Mouse (Mus musculus) fibroblast of lung, adult 2 months (primary cell): ENCODE measurements around the gene Usp6nl.

Experiments
- DNase-seq: peaks from one replicate; pipeline ENCODE4 v3.0.0-alpha.2; 2011; ENCODE audit warnings: low read depth

The Usp6nl gene

DNA sequence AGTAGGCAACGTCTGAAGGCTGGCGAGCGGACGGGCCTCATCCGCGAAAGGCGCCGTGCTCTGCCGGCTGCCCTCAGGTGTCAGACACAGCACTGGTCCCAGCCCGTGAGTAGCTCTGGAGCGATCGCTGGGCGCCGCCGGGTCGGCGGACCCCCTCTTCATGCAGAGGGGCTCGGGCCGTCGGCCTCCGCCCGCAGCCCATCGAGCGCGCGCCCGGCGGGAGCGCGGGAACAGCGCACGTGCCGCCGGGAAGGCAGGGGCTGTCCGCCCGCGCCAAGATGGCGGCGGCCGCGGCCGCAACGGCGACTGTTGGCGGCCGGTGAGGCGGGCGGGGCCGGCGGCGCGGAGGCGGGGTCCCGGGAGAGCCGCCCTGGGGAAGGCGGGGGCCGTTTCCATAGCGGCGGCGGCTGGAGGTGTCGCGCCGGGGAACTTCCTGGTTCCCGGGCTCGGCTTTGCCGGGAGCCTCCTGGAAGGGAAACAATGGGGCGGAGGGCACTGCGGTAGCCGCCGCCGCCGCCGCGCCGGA is at the start of gene Usp6nl:
Gene Usp6nl, plus strand, starts transcription at position 292 of the 526 bp plus-strand sequence.
- peak; percentile 28 for DNase-seq

DNA sequence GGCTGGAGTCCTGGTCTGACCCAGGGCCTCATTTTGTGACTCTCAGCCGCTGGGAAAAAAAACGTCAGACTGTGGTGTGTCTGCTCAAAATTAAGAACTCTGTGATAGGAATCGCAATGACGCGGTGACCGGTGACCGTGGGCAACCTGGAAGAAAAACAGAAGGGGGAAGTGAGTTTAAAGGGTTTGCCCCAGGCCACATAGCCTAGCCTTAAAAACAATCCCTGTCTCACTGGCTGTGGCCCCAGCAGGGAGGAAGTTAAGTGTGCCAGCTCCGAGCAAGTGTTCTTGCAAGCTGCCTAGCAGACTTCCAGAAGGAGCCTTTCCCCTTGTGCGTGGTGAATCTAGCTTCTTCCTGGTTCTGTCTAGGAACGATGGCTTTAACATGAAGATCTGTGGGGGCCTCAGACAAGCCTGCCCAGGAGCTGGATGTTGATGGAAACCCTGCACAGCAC is 49.0 kb upstream of the Usp6nl start:
- no peak for DNase-seq

DNA sequence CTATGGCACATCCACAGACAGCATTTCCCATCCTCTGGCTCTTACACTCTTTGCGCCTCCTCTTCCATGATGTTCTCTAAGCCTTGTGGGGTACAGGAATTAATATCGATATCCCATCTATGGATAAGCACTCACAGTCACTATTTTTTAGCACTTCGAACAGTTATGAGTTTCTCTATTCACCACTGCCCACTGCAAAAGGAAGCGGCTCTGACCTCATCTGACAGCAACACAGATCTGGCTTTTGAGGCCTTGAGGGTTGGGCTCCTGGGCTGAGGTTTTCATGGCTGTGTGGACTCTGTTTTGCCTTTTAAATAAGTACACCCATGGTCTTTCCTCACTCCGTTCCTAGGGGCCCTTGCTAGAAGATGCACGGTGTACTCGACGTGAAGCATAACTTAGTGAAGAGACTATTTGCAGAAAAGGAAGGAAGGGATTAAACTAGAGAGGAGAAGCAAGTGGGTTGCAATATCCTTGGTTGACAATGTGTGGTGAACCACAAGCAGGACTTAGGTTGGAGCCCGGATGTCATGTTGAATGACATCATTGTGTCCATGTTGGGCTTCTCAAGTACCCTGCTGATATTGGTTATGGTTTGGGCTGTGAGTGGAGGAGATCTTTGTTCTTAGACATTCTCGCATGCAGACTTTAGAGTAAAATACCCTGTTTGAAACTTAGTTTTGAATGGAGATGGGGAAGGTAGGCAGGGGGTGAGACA is 43.5 kb upstream of the Usp6nl start:
- no peak for DNase-seq

DNA sequence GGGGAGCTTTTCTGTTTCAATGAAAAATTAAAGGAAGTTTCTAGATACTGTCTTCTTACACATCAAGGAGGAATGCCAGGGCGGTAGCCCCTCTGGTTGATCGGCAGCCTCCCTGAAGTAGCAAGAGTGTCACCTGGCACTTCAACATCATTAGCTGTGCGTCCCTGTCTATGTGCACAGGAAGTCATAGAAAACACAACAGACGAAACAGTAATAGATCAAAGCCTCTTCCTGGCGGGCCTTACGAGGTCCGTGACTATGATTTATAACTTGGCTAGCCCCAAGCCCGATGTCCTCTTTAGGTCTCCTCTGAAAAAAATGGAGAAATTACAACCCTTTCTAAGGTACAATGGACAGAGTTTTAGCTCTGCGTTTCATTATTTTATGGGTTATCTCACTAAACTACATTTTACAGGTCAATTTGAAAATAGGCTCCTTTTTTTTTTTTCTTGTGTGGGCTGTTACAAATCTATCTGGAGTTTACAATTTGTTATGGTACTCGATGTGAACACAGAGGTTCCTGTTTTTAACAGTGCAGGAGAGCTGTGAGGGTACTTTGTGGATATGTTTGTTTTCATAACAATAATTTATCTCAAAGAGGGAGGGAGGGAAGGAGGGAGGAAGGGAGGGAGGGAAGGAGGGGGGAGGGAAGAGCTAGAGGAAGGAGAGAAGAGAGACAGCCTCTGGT is 42.7 kb upstream of the Usp6nl start:
- no peak for DNase-seq

DNA sequence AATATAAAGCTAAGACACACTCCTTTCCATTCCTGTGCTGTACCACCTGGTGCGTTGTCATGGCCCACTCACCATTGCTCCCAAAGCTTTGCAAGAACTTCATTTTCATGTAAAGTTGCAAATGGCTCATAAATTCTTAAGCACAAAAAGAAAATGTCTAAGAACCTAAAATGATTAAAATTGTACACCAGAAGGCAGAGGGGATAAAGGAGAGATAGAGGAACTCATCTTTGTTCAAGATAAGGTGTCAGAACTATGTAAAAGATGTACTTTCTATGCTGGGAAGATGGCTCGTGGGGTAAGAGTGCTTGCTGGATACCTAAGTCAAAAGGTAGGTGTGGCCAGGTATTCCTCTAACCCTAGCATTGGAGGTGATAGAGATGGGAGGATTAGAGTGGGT is 38.9 kb upstream of the Usp6nl start:
- DNase-seq = no peak

DNA sequence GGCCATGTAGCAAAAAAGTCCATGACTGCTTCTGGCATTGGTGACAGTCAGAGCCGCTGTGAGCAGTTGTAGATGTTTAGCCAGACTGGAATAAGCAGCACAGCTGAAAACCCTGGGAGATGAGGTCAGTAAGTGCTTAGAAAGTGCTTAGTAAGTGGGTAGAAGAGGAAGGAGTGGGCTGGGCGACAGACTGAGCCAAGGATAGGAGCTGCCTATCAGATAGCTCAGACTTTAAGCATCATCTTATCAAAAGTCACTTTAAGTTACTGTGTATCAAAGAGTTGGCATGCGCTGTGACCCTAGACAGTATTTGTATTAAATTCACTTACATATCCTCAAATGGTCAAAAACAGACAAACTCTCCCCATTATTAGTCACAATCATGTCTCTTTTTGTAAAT is 37.7 kb upstream of the Usp6nl start:
- no peak for DNase-seq

DNA sequence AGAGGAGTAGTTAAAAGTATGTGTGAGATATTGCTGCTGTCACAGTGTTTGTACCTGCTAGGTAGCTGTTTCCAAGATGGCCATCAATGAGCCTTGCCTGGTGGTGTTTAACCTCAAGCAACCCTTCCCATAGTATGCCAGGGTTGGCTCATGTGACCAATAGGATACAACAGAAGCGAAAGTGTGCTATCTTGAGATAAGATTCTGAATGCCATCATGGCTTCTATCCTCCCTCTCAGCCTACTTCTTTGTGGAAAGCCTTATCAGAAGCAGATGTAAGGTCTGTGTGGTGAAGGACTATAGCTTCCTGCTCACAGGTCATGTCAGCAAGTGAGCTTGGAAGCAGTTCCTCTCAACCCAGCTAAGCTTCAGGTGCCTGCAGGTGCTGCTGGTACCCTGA is 36.7 kb upstream of the Usp6nl start:
- DNase-seq = no peak

DNA sequence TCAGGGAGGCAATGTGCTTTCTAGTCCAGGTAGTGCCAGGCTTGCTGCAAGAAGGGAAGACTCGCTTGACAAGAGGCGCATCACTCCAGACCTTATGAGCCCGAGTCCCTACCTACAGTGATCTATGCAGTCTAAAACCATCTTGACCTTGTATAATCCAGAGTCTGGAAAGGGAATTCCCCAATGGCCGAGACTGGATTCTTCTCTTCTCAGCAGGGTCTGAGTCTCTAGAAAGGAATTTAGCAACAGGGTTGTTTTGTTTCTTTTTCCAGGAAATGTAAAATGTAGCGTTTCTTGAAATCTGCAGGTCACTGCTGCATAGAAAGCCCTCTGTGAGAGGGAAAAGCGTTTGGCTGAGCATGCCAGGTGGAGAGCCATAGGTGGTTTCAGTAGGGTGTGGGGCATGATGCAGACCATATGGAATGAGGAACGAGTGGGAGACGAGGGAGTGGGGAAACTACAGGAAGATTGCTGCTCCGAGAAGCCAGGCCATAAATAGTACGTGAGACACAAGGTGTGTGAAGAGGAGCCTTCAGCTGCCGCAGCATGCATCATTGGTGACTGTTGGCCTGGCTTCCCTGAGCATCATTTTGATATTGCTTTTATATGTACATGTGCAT is 28.5 kb upstream of the Usp6nl start:
- peak; percentile 29 for DNase-seq

DNA sequence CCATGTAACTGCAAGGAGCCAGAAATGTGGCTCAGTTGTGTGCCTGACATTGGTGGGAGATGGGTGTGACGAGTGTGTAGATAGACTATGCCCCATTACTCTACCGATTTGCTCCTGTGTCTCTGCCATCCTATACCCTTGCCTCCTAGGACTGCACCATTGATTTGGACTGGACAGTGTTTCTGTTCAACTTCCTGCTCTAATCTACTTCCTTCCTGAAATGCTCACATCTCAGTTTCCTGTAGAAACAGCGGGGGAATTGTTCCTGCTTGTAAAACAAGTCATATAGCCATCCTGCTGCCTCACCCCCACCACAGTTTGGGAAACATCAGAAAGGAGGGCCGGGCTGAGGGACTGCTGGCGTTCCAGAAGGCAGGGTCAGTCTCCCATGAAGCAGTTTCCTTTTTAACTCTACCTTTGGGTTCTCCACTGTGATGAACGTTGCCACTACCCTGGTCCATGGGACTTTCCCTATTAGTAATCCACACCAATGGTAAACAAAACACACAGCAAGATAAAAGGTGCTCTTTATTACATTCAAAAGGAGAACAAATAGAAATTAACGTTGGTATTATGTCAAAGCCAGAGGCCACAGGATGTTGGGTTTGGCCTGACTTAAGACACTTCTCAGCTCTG is 27.4 kb upstream of the Usp6nl start:
- no peak for DNase-seq

DNA sequence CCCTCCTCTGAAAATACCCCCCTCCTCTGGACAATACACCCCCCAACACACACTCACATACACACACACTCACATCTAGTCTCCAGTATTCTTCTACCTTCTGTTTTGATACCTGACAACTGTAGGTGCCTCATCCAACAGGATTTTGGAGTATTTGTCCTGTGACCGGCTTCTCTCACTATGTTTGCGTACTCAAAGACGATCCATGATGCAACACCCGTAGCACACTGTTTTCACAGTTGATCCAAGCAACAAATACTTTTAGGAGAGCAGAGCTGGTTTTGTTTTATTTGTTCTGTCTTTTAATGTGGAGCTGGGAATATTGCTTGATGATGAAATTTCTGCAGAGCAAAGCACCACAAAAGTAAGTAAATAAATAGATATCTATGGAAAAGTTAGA is 17.7 kb upstream of the Usp6nl start:
- DNase-seq = no peak

DNA sequence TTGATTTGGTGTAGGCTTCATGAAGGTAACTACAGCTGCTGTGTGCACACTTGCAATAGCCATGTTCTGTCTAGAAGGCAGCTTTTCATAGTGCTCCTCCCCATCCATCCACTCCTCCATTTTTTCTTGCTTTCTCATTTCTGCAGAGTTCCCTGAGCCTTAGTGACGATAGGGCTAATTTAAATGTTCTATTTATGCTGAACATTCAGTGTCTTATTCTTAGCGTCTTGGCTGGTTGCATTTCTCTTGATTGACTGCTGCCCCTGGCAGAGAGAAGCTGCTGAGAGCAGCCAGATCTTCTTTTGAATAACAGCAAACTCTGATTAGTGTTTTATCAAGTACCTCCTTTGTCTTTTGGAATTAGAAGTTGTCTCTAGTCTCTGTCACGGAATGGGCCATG is 15.6 kb upstream of the Usp6nl start:
- DNase-seq = no peak

DNA sequence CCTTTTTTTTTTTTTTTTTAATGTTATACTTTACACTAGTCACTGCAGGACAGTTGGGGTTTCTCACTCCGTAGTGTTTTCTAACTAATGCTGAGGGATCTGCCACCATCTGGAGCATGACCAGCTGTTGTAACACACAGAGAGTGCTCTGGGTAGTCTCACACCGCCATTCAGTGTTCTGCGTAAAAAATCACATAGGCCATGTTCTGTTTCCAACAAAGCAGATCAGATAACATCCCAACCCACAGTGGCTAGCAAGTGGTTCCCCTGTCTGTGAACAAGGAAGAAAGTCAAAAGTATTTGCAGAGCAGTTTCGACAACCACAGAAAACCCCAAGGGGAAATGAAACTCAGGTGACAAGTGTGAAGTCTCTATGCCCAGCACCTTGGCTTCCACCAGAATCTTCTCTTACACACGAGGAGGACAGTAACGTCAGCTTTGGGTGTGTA is 13.1 kb upstream of the Usp6nl start:
- DNase-seq = no peak

DNA sequence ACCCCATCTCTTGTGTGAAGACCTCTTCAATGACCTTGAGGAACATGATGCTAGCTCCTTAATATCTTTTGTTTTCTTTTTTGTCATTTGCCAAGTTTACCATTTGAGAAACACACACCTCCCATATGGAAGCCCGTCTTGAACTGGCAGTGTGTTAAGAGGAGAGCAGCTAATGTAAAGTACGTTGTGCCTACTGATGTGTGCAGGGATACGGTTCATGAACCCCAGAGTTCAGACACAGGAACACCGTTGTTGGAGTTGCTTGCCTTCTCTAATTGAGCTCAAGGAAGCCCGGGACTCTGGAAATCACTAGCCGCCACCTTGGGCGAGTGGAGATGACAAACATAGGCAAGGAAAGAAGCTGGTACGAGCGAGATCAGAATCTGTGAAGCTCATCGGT is 9.7 kb upstream of the Usp6nl start:
- DNase-seq = no peak

DNA sequence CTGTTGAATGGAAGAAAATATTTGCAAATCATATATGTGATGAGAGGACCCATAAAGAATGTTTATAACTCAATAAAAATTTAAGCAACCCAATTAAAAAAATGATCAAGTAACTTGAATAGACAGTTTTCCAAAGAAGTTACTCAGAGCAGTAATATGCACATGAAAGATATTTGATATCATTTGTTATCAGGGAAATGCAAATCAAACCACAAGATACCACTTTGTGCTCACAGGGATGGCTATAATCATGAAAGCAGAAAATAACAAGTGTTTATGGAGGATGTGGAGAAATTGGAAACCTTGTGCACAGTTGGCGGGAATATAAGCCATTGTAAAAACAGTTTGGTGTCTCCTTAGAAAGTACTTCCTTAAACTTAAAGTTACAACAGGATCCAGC is 8.7 kb upstream of the Usp6nl start:
- no peak for DNase-seq

DNA sequence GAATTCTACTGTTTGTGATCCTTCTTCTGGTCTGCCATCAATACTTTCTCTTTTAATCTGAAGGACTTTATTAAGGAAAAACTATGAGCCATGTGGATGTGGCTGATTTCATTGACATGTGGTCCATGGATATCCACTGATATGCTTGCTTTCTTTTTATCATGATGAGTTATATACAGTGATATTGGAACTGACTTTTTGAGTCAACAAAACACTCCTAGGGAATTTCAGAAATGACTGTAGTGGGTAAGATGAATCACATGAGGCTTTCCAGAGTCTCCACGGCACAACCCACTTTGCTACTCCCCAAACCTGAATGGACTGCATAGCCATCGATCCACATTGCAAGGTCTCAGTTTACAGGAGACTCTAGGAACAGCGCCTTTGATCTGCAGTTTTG is 2.3 kb upstream of the Usp6nl start:
- DNase-seq = no peak

DNA sequence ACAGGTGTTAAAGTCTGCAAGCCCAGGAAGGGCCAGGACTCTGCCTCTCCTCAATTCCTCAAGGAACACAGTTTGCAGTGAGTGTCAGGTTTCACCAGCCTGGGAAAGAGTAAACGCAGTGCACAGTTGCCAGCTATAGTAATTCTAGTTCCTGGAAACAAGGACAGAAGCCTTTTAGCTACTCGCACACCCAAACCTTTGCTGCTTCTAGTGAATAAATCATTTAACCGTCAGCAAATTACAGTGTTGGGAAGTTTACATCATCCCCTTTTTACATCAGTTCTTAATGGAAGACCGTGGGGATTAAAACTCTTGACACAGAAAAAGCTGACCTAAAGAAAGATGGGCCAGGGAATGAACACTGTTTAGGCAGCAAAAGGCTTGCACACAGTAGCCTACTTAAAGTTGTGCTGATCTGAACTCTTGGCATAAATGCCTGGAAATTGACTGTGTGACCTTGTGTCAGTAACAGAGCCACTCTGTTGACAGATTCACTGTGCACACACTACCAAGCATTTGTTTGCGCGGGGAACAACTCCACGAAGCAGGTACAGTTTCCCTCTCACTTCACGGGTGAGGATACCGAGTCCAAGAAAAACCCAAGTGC is 595 bp upstream of the Usp6nl start:
- no peak for DNase-seq

DNA sequence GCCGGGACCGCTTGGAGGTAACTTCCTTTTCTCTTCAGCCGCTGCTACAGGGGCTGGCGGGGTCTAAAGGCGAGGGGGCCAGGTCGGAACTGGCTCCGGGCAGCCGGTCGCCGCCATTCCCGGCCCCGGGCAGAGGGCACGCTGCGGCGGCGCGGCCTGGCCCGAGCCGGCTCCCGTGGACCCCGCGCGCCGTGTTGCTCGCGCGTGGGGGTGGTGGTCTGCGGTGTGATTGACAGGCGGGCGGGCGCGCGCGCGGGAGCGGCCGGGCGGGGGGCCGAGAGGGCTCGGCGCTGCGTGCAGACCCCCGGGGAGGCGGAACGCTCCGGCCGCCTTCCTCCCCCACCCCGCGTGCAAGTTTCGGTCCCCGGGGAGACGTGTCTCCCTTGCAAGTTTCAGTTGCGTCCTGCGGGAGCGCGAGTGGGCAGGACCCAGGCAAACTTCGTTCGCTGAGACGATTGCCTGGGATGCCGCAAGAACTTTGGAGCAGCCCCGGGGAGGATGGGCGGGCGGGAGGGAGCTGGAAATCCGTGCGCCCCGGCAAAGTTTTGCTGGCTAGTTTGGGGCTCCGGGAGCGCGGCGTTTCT is 563 bp downstream of the Usp6nl start:
- no peak for DNase-seq

DNA sequence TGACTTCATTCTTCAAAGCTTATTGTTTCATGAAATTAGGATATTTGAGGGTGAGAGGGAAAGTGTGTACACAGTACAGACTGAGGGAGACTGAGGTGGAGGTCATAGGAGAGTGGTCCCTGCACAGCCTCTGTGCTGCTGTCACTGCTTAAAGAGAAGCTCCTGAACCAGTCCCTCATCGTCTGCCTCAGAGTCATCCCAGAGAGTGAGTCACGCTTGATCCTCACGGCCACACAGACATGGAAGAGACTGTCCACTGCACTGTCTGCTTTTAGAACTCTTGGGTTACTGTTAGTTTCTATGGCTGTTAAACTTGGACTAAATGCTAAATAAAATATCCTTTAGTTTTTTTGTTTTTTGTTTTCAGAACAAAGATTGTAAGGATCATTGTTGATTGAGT is 3.2 kb downstream of the Usp6nl start:
- DNase-seq = no peak

DNA sequence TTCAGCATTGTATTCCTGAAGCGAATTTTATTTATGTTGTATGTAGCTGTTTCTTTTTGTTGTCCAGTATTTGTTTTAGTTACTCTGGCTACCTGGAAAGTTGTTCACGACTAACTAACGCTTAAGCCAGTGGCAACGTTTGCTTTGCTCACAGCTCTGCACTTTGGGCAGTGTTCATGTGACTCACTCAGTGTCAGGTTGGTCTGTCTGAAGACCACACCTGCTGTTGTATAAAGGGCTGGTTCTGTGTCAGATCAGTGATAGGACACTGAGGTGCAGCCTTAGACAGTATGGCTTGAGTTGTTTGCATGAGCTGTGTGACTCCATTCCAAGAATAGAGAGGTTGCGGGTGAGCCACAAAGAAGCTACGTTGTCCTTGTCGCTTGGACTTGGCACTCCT is 6.5 kb downstream of the Usp6nl start:
- no peak for DNase-seq

DNA sequence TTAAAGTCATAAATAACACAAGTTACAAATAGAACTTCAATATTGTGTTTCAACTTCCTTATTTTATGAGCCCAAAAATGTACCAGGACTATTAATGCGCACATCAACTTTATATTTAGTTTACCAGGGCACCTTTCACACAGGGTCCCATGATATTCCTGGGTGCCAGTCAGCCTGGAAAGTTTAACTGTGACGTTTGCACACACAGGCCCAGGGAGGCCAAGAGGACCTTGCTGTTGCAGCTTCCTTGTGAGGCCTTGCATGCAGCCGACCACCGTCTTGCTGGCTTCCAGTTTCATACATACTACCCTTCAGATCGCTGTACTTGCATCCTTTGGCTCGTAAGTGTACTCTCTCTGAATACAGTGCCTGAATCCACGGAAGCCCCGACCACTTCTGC is 8.3 kb downstream of the Usp6nl start:
- DNase-seq = no peak

DNA sequence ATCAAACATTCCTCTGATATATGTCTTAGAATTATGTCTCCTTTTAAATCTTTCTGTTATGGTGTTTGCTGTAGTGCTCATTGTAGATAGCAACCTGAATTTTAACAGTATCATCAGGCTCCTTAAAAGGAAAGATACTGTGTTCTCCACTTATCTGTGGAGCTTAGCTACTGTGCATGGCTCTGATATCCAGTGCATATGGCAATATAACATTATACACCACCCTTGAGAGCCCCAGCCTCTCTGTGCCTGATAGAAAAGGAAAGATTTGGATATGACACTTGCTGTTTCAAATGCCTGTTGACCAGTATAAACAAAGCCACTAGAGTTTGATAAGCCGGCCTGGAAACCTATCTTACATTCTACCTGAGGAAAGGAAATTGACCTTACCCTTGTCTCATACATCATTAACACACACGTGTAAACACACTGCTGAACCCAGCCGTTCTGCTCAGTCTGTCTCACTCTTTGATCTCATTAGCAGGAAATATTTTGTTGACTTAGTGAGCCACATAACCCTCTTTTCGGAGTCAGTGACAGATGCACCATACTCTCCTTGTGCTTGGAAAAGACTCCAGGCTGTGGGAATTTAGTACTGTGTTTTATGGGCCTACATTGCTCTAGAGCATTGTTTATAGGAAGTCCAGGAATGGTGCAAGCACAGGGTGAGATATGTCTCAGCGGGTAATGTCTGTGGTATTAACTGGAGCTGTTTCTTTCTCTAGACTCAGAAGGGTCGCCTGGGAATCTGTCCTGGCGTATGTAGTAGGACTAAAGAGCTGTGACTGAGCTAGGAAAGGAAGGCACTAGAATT is 9.1 kb downstream of the Usp6nl start:
- no peak for DNase-seq
